Mouse (Mus musculus) neural tube, embryonic 11.5 days (tissue): ENCODE measurements around the gene Pus10. TPM values are rescaled to one million over a fixed set of nuclear protein-coding genes. Genes with fewer than 3 reads are reported as not detected.

Experiments used
- ATAC-seq: fragments of 200-750 bp; cut with Nextera tagmentation; 2 replicates; pipeline ENCODE4 v1.8.0; 2017; ENCODE audit warnings: moderate number of reproducible peaks, mild to moderate bottlenecking, moderate TSS enrichment, moderate library complexity; ENCODE audit not compliant: insufficient read depth, low FRiP score, low TSS enrichment
- DNase-seq: peaks from one replicate; pipeline ENCODE4 v3.0.0-alpha.2; 2015; ENCODE audit warnings: low spot score
- H3K27ac ChIP-seq: fragments of 300-500 bp; sonication (generic); 2 replicates; pipeline ENCODE4 v1.5.1; 2014; ENCODE audit warnings: low read depth, mild to moderate bottlenecking, low read length
- H3K27me3 ChIP-seq: fragments of 300-500 bp; sonication (generic); 2 replicates; pipeline ENCODE4 v1.6.1; 2014; ENCODE audit warnings: mild to moderate bottlenecking, low read length, mixed read lengths; ENCODE audit not compliant: control insufficient read depth, insufficient read depth
- H3K36me3 ChIP-seq: fragments of 300-500 bp; sonication (generic); 2 replicates; pipeline ENCODE4 v1.6.1; 2014; ENCODE audit warnings: mild to moderate bottlenecking, low read length, moderate library complexity, mixed read lengths; ENCODE audit not compliant: control insufficient read depth, insufficient read depth
- H3K4me1 ChIP-seq: fragments of 300-500 bp; sonication (generic); 2 replicates; pipeline ENCODE4 v1.6.1; 2014; ENCODE audit warnings: low read length, mixed read lengths; ENCODE audit not compliant: control insufficient read depth, insufficient read depth
- H3K4me2 ChIP-seq: fragments of 300-500 bp; sonication (generic); 2 replicates; pipeline ENCODE4 v1.6.1; 2014; ENCODE audit warnings: low read depth, mild to moderate bottlenecking, moderate library complexity
- H3K4me3 ChIP-seq: fragments of 300-500 bp; sonication (generic); 2 replicates; pipeline ENCODE4 v1.5.1; 2014; ENCODE audit warnings: low read depth, low read length
- H3K9ac ChIP-seq: fragments of 300-500 bp; sonication (generic); 2 replicates; pipeline ENCODE4 v1.6.1; 2014; ENCODE audit warnings: mild to moderate bottlenecking, low read length
- H3K9me3 ChIP-seq: fragments of 300-500 bp; sonication (generic); 2 replicates; pipeline ENCODE4 v1.6.1; 2016; ENCODE audit warnings: low read length; ENCODE audit not compliant: control insufficient read depth
- WGBS: fragments of 180-500 bp; shearing (Covaris S2); extraction: QIAGEN DNeasy Blood & Tissue Kit; methylation state at CpG from one replicate; pipeline ENCODE4 v1.1.7; 2014; 5-methylcytosine and 5-hydroxymethylcytosine counted together
- polyA plus RNA-seq: library from polyadenylated mRNA; unstranded; fragments of >200 nt; fragmentation: Nextera tagmentation; extraction: Ambion mirVana; gene quantifications from 2 replicates; pipeline ENCODE4 v1.2.1, GENCODE M21; 2014

The Pus10 gene
- polyA plus RNA-seq, 1 experiment from 2014 or later, result 22.1 TPM

DNA sequence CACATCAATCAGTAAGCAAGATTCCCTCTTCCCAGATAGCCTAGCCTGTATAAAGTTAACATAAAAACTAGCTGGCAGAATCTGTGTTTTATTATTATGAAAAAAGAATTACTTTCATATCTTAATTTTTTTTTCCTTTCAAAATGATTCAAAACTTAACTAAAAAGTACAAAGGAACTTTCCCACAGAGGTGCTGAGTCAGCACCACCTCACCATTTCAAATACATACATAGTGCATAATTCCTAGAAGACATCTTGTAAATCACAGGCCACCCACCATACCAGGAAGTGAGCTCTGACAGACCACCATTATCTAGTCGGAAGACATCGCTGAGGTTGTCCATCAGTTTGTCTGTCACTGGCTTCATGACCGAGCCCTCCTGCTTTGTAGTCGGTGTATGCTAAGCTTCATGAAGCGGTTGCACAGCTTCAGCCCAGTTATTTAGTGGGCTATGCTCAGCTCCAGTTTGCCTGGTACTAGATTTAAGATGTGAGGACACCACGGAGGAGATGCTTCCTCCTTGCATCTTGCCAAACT, 69.3 kb downstream of the Pus10 start:
- DNase-seq, result no peak
- 92% methylated on average over 6 of the region's 6 CpGs for WGBS
- Histone ChIP-seq H3K9ac (no peak overlapping the region), H3K36me3 (no peaks in the 10 kb centered on the region), H3K27me3 (no peaks in the 10 kb centered on the region), H3K27ac (no peak overlapping the region), H3K4me2 (no peak overlapping the region), H3K4me3 (no peak overlapping the region), H3K4me1 (no peaks in the 10 kb centered on the region), H3K9me3 (no peaks in the 10 kb centered on the region)
- ATAC-seq, result no peak

DNA sequence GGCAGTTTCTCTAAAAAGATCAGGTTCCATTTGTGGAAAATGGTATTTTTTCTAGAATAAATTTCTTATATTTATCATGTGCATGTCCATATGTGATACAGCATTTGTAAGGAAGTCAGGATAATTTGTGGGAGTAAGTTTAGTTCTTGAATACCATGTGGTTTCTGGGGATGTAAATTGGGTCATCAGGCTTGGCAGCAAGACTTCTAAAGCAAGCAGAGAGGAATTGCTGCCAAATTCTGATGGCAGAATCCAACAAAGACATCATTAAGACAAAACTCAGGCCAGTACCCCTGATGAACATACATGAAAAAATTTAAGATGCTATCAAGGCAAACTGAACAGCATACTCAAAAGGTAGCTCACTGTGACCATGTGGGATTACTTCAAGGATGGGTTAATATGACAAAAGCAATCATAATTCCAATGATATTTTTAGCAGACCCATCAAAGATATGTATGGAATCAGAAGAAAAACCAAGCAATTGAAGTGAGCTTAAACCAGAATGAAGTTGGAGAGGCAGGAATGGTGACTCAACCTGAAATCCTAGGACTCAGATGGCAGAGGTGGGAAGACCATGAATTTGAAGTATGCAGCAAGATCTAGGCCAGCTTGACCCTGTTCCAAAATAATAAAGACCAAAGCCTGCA, 70.5 kb downstream of the Pus10 start:
- Histone ChIP-seq H3K4me2 (no peak overlapping the region), H3K27ac (no peak overlapping the region), H3K4me3 (no peak overlapping the region), H3K9ac (no peak overlapping the region), H3K27me3 (no peaks in the 10 kb centered on the region), H3K36me3 (no peaks in the 10 kb centered on the region), H3K4me1 (no peaks in the 10 kb centered on the region), H3K9me3 (no peaks in the 10 kb centered on the region)
- ATAC-seq (no peak), DNase-seq (no peak)

DNA sequence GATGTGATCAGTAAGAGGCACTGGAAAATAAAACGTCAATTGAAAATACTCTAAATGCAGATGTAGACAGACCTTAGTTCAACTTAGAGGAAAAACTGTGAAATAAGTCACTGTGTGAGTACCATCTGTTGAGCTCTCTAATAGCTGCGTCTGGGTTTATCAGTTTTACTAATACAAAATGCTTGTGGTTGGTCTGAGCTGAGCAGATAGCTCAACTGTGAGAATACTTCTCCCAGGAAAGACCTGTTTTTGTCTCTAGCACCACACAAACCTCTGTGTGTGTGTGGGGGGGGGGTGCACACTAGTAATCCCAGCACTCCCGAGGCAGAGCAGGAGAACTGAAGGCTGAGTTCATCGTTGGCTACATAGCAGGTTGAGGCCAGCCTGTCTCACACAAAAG, 75.4 kb downstream of the Pus10 start:
- ATAC-seq, result no peak
- 76% methylated on average over 4 of the region's 4 CpGs for WGBS

DNA sequence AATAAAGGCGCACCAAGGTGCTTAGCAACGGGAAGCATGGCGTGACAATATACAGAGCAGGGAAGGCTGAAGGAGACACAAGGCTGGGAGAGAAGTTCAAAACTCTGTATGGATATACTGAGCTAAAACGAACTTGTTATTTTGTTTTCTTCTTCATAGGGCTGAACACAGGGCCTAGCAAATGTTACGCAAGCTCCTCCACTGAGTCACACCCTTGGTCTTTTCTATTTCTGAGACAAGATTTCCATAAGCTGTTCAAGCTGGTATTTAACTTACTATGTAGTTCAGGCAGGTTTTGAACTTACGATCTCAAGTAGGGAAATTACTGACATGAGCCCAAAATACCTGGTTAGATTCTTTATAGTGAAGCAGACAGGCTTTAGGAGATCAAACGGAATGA, 75.9 kb downstream of the Pus10 start:
- H3K4me1 ChIP-seq, result no peaks in the 10 kb centered on the region
- no peak overlapping the region for H3K9ac ChIP-seq
- DNase-seq (no peak), ATAC-seq (no peak)
- no peak overlapping the region for H3K27ac ChIP-seq
- H3K27me3 ChIP-seq, result no peaks in the 10 kb centered on the region
- H3K9me3 ChIP-seq, result no peaks in the 10 kb centered on the region
- no peak overlapping the region for H3K4me2 ChIP-seq
- no peaks in the 10 kb centered on the region for H3K36me3 ChIP-seq
- WGBS, result 94% methylated on average over 7 of the region's 7 CpGs
- H3K4me3 ChIP-seq, result no peak overlapping the region

More for the DNA sequence above, 75.4 kb downstream of the Pus10 start:
- Histone ChIP-seq H3K4me2 (no peak overlapping the region), H3K27ac (no peak overlapping the region), H3K9ac (no peak overlapping the region), H3K9me3 (no peaks in the 10 kb centered on the region), H3K36me3 (no peaks in the 10 kb centered on the region), H3K27me3 (no peaks in the 10 kb centered on the region), H3K4me1 (no peaks in the 10 kb centered on the region), H3K4me3 (no peak overlapping the region)
- no peak for DNase-seq

DNA sequence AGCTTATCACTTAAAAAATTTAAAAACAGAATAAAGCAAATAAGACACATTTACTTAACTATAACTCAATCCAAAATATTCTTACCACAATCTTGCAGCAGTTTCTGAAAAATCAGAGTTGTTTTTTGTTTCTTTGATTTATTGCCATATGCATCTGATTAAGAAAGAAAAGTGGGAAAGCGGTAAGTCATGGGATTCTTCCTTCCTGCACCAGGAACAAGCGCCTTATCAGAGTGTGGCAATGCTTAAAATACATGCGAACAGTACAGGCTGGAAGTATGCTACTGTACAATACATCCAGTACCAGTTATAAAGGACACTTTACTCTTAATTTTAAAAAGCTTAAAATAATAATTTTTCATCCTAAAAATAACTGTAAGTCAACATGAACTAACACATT, 78.9 kb downstream of the Pus10 start:
- no peak for ATAC-seq
- 91% methylated on average over 3 of the region's 3 CpGs for WGBS

DNA sequence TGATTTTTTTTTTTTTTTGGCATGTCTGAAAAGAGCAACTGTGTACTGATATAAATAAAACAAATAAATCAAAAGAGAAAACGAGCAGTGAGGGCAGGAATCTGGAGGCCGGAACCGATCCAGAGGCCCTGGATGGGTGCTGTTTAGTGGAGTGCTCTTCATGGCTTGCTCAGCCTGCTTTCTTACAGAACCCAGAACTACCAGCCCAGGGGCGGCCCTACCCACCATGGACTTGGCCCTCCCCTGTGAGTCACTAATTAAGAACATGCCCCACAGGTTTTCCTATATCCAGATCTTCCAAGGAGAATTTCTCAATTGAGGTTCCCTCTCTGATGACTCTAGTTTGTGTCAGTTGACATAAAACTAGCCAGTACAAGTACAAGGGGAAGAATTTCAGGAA, 80.6 kb downstream of the Pus10 start:
- WGBS, result 90% methylated on average over 4 of the region's 4 CpGs
- ATAC-seq (no peak), DNase-seq (no peak)
- Histone ChIP-seq H3K27me3 (no peaks in the 10 kb centered on the region), H3K27ac (no peak overlapping the region), H3K9ac (no peak overlapping the region), H3K9me3 (no peaks in the 10 kb centered on the region), H3K4me3 (no peak overlapping the region), H3K36me3 (no peaks in the 10 kb centered on the region), H3K4me2 (no peak overlapping the region), H3K4me1 (no peaks in the 10 kb centered on the region)

More for the DNA sequence above, 78.9 kb downstream of the Pus10 start:
- Histone ChIP-seq H3K4me2 (no peak overlapping the region), H3K9ac (no peak overlapping the region), H3K27ac (no peak overlapping the region), H3K4me1 (no peaks in the 10 kb centered on the region), H3K36me3 (no peaks in the 10 kb centered on the region), H3K4me3 (no peak overlapping the region), H3K9me3 (no peaks in the 10 kb centered on the region), H3K27me3 (no peaks in the 10 kb centered on the region)
- no peak for DNase-seq

DNA sequence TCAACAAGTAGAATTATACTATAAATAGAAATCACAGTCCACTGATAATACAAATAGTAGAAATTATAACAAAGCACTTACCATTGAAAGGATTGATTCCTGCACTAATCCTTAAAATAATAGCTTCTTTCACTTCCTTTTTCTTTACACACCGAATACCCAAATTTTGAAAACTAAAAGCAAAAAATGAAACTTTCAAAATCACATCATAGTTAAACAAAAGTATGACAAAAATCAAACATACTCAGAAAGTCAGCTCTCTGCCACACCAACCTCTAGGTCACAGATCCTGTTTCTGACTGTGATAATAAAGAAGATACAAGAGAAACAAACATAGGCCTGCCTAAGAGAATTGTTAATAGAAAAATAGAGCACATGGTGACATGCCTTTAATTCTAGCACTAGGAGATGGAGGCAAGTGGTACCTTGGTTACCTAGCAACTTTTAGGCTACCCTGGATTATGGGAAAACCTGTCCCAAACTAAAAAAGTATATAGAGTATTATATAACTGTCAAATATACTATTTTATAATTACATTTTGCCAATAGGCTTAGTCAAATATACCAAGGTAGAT, 87.7 kb downstream of the Pus10 start:
- no peak overlapping the region for H3K27ac ChIP-seq
- no peak overlapping the region for H3K4me2 ChIP-seq
- ATAC-seq (no peak), DNase-seq (no peak)
- no peaks in the 10 kb centered on the region for H3K9me3 ChIP-seq
- no peak overlapping the region for H3K4me3 ChIP-seq
- no peaks in the 10 kb centered on the region for H3K27me3 ChIP-seq
- no peaks in the 10 kb centered on the region for H3K36me3 ChIP-seq
- WGBS, result 91% methylated on average over 1 of the region's 1 CpGs
- no peak overlapping the region for H3K9ac ChIP-seq
- no peaks in the 10 kb centered on the region for H3K4me1 ChIP-seq

DNA sequence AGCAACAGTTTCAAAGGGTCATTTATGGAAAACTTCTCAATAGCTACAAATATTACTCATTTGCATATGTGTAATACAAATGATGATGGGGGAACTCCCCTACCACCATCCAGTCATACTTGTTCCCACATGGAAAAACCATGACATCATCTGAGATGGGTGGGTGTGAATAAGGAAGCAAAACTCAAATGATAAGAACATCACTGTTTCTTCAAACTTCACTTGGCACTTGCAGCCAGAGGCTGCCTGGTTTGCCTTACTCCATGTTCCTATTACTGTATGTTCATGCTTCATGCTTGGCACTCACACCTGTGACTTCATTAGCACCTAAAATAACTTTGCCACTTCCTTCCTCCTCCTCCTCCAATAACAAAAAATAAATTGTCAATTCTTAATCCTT, 88.9 kb downstream of the Pus10 start:
- Histone ChIP-seq H3K4me1 (no peaks in the 10 kb centered on the region), H3K9me3 (no peaks in the 10 kb centered on the region), H3K4me3 (no peak overlapping the region), H3K4me2 (no peak overlapping the region), H3K27ac (no peak overlapping the region), H3K27me3 (no peaks in the 10 kb centered on the region), H3K9ac (no peak overlapping the region), H3K36me3 (no peaks in the 10 kb centered on the region)
- no peak for DNase-seq
- ATAC-seq, result no peak

DNA sequence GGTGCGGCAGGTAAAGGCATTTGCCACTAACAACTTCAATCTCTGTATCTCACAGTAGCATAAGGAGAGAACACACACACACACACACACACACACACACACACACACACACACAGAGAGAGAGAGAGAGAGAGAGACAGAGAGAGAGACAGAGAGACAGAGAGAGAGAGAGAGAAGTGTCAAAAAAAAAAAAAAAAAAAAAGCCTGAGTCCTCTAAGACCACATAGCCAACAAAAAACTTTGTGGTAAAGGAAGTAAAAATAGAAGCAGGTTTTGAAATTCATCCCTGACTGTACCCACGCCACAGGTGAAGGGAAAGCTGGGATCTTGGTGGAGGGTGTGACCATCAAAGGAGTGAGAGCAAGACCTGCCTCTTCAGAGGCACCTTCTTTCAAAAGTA, 92.7 kb downstream of the Pus10 start:
- Histone ChIP-seq H3K4me1 (no peaks in the 10 kb centered on the region), H3K4me2 (no peak overlapping the region), H3K36me3 (no peaks in the 10 kb centered on the region), H3K9ac (no peak overlapping the region), H3K27me3 (no peaks in the 10 kb centered on the region), H3K27ac (no peak overlapping the region), H3K4me3 (no peak overlapping the region), H3K9me3 (no peaks in the 10 kb centered on the region)
- no peak for DNase-seq
- ATAC-seq, result no peak
- WGBS, result 83% methylated on average over 2 of the region's 2 CpGs
